Mouse (Mus musculus) ES-Bruce4 (cell line): ENCODE data around the gene Plpp3. TPM values are rescaled to one million over a fixed set of nuclear protein-coding genes. Genes with fewer than 3 reads are reported as not detected.
A peak's percentile ranks its signal among the peaks of the same experiment; 100 is the strongest.

Experiments
- H3K27ac ChIP-seq: 2 replicates; pipeline ENCODE4 v1.5.1; 2012; ENCODE audit warnings: low read length, inconsistent platforms; ENCODE audit not compliant: insufficient read depth
- H3K27me3 ChIP-seq: 2 replicates; pipeline ENCODE4 v1.6.1; 2012; ENCODE audit warnings: mild to moderate bottlenecking, low read length, inconsistent platforms; ENCODE audit not compliant: control insufficient read depth, poor library complexity, insufficient read depth, severe bottlenecking
- H3K36me3 ChIP-seq: 2 replicates; pipeline ENCODE4 v1.6.1; 2012; ENCODE audit warnings: inconsistent platforms, mild to moderate bottlenecking, low read length, moderate library complexity; ENCODE audit not compliant: control insufficient read depth, poor library complexity, insufficient read depth, severe bottlenecking
- H3K4me1 ChIP-seq: one replicate; pipeline ENCODE4 v1.8.1; 2011; ENCODE audit warnings: low read length; ENCODE audit not compliant: control insufficient read depth, insufficient read depth
- H3K4me3 ChIP-seq: 2 replicates; pipeline ENCODE4 v1.5.1; 2011; ENCODE audit warnings: low read depth, mild to moderate bottlenecking, low read length
- H3K9ac ChIP-seq: 2 replicates; pipeline ENCODE4 v1.6.1; 2012; ENCODE audit warnings: low read depth, mild to moderate bottlenecking, inconsistent platforms; ENCODE audit not compliant: poor library complexity, severe bottlenecking
- H3K9me3 ChIP-seq: replicated peaks from 2 replicates; pipeline ENCODE4 v1.6.1; 2012; ENCODE audit warnings: mild to moderate bottlenecking, low read length, inconsistent platforms; ENCODE audit not compliant: control insufficient read depth, poor library complexity, insufficient read depth, severe bottlenecking
- CTCF ChIP-seq: IDR thresholded peaks from one replicate; pipeline ENCODE4 v1.8.1; 2011; ENCODE audit warnings: low read depth, low read length
- EP300 ChIP-seq: IDR thresholded peaks from 2 replicates; pipeline ENCODE4 v1.6.1; 2011; ENCODE audit warnings: low read depth, low read length; ENCODE audit not compliant: insufficient read depth
- POLR2A ChIP-seq: IDR thresholded peaks from one replicate; pipeline ENCODE4 v1.8.1; 2011; ENCODE audit warnings: low read length; ENCODE audit not compliant: insufficient read depth
- polyA plus RNA-seq: library from polyadenylated mRNA; stranded (reverse); fragments of >200 nt; gene quantifications from 2 replicates; pipeline ENCODE4 v1.2.4, GENCODE M21; 2011; ENCODE audit warnings: low read depth; ENCODE audit not compliant: missing spikeins, insufficient read depth, insufficient read length

Plpp3 gene
- polyA plus RNA-seq, 1 experiment: 16.1 TPM

DNA sequence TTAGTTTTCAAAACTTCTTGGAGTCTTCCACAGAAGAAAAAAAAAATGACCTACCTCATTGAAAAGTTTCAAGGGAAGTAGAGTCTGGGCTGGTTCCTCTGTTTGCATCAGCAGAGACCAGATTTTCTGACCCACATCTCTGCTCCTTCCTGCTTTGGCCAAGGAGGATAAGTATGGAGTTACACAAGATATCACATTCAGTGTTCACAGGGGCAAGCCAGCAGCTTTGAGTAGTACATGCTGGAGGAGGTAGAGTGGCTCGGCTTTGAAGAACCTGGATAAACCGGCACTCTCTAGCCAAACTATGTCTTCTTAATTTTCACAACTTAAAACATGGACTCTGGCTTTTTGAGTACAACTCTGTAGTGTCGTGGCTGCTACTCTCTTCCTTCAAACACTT is 3.9 kb upstream of the Plpp3 start:
- TF ChIP-seq POLR2A: no peak
- no peak for TF ChIP-seq CTCF
- no peak for TF ChIP-seq EP300

GRCm38 (mm10) chr4:105156281-105156680 is 866 bp upstream of the Plpp3 start:
- TF ChIP-seq POLR2A (no peak), EP300 (no peak), CTCF (no peak)
- no peak overlapping the region for H3K9ac ChIP-seq
- no peak overlapping the region for H3K27ac ChIP-seq
- no peak overlapping the region for H3K4me3 ChIP-seq
- peaks cover 2% of the 10 kb centered on the region for H3K4me1 ChIP-seq
- H3K27me3 ChIP-seq: no peaks in the 10 kb centered on the region
- H3K36me3 ChIP-seq: peaks cover 4% of the 10 kb centered on the region
- H3K9me3 ChIP-seq: no peaks in the 10 kb centered on the region

More for the DNA sequence above, 3.9 kb upstream of the Plpp3 start:
- Histone ChIP-seq H3K9me3 (no peaks in the 10 kb centered on the region), H3K36me3 (no peaks in the 10 kb centered on the region), H3K4me3 (no peak overlapping the region), H3K27me3 (no peaks in the 10 kb centered on the region), H3K9ac (no peak overlapping the region), H3K27ac (no peak overlapping the region), H3K4me1 (no peaks in the 10 kb centered on the region)

DNA sequence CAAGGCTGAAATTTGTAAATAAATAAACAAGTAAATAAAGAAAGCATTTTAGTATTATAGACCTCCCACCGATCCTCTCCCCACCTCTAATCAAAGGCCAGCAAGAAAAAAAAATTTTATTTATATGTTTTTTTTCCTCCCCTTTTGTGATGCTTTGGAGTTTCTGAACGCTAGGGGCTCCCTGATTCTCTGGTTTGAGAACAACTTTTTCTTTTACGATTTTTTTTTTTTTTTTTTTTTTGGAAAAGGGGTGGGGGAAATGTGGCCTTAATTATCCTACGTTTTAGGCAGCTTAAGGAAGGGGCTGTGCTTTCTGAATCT is 232 bp upstream of the Plpp3 start:
- peak overlapping the region; percentile 93 for H3K9ac ChIP-seq
- H3K4me3 ChIP-seq: peak overlapping the region; percentile 91
- no peaks in the 10 kb centered on the region for H3K9me3 ChIP-seq
- H3K4me1 ChIP-seq: peaks cover 2% of the 10 kb centered on the region
- peak overlapping the region; percentile 39; the same call in 1 of the 2 replicates for H3K27ac ChIP-seq
- H3K27me3 ChIP-seq: no peaks in the 10 kb centered on the region
- TF ChIP-seq POLR2A (no peak), CTCF (no peak), EP300 (no peak)
- H3K36me3 ChIP-seq: peaks cover 9% of the 10 kb centered on the region

DNA sequence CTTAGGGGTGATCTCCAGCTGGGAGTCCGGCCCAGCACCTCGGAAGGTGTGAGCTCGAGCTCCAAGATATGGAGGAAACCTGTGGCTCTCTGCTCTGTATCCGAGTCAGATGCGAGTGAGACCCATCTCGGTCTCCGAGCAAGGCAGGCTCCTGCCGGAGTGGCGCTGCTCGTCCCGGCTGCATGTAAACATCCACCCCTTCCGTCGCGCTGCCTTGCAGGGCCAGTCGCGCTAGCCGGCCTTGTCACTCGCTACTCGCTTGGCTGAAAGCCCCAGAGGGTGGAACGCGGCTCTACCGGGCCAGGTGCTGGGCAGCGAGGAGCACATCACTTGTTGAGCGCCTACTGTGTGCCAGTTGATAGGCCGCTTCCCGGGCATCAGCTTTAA is 1.0 kb downstream of the Plpp3 start:
- TF ChIP-seq EP300 (0 out of 2 replicates have a peak, but pooled peaks have one; percentile 41), CTCF (no peak), POLR2A (no peak)
- H3K27me3 ChIP-seq: no peaks in the 10 kb centered on the region
- H3K9ac ChIP-seq: peak overlapping the region; percentile 93
- peak overlapping the region; percentile 1 for H3K27ac ChIP-seq
- peaks cover 12% of the 10 kb centered on the region for H3K36me3 ChIP-seq
- peak overlapping the region; percentile 91 for H3K4me3 ChIP-seq
- no peaks in the 10 kb centered on the region for H3K9me3 ChIP-seq
- H3K4me1 ChIP-seq: peaks cover 2% of the 10 kb centered on the region

DNA sequence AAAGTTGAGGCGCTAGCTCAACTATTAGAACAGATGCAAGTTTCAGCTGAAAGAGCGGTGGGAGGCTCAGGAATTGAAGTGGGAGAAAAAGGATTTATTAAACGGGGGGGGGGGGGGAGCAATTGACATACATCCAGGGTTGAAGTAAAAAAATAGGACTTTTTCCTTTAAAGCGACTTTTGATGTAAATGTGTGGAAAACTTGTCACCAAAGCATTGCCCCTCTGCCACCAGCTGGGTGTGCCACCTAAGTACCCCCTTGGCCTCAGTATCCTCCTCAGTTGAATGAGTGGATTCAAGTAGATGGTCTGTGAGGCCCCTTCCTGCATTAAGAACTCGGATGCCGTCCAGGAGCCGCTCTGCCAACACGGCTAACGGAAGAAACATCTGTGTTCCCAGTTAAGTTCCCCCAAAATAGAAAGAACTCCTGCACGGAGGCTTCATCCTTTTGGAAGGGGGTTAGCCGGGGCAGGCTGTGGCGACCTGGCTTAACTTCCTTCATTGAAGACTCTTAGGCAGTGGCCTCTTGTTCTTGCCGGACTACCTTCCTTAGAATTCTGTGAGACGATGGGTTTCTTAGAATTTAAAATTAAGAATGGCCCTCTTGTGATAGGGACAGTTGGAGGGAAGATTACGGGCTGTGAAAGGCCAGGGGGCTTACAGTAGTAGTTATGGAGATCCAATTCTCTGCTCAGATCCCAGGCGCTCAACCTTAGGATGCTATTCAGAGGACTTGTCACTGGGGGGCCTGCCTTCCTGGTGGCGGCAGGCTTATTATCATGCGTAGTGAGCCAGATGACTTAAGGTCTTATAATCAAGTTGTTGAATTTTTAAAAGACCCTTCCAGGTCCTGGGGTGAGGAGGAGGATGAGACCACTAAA is 1.7 kb downstream of the Plpp3 start:
- H3K27ac ChIP-seq: peak overlapping the region; percentile 49; the same call in 1 of the 2 replicates
- TF ChIP-seq EP300: peak; percentile 72
- TF ChIP-seq POLR2A: no peak
- TF ChIP-seq CTCF: peak; percentile 22
- peak overlapping the region; percentile 91 for H3K4me3 ChIP-seq
- H3K4me1 ChIP-seq: peaks cover 4% of the 10 kb centered on the region
- H3K27me3 ChIP-seq: no peaks in the 10 kb centered on the region
- H3K36me3 ChIP-seq: peaks cover 12% of the 10 kb centered on the region
- H3K9me3 ChIP-seq: no peaks in the 10 kb centered on the region
- H3K9ac ChIP-seq: peak overlapping the region; percentile 93

GRCm38 (mm10) chr4:105159531-105159870 is 2.4 kb downstream of the Plpp3 start:
- peaks cover 12% of the 10 kb centered on the region for H3K36me3 ChIP-seq
- H3K27ac ChIP-seq: no peak overlapping the region
- TF ChIP-seq CTCF (no peak), POLR2A (no peak), EP300 (no peak; the same call in 1 of the 2 replicates)
- no peaks in the 10 kb centered on the region for H3K9me3 ChIP-seq
- H3K4me1 ChIP-seq: peaks cover 4% of the 10 kb centered on the region
- peak overlapping the region; percentile 93 for H3K9ac ChIP-seq
- no peaks in the 10 kb centered on the region for H3K27me3 ChIP-seq
- H3K4me3 ChIP-seq: peak overlapping the region; percentile 91
